Mouse (Mus musculus) kidney, postnatal 0 days (tissue): ENCODE measurements at regions not wholly inside any gene's neighbourhood (a gene's known extent, or its start where the extent isn't known, plus 50 kb on each side); places are given as distances from the start of the nearest gene placed in this dataset.

Experiments
- ATAC-seq: fragments of 200-750 bp; cut with Nextera tagmentation; replicated peaks from 2 replicates; pipeline ENCODE4 v1.8.0; 2017; ENCODE audit warnings: low read depth, moderate number of reproducible peaks, moderate TSS enrichment, moderate library complexity; ENCODE audit not compliant: low FRiP score
- DNase-seq: peaks from one replicate; pipeline ENCODE4 v3.0.0-alpha.2; 2016; ENCODE audit warnings: low spot score
- H3K27ac ChIP-seq: fragments of 300-500 bp; sonication (generic); 2 replicates; pipeline ENCODE4 v1.5.1; 2014; ENCODE audit warnings: mild to moderate bottlenecking
- H3K27me3 ChIP-seq: fragments of 300-500 bp; sonication (generic); 2 replicates; pipeline ENCODE4 v1.6.1; 2014; ENCODE audit warnings: low read length, mixed read lengths; ENCODE audit not compliant: insufficient read depth
- H3K36me3 ChIP-seq: fragments of 300-500 bp; sonication (generic); 2 replicates; pipeline ENCODE4 v1.6.1; 2014; ENCODE audit warnings: low read length, mixed read lengths; ENCODE audit not compliant: insufficient read depth
- H3K4me1 ChIP-seq: fragments of 300-500 bp; sonication (generic); replicated peaks from 2 replicates; pipeline ENCODE4 v1.6.1; 2014; ENCODE audit warnings: antibody characterized with exemption, low read length, mixed read lengths; ENCODE audit not compliant: insufficient read depth
- H3K4me2 ChIP-seq: fragments of 300-500 bp; sonication (generic); 2 replicates; pipeline ENCODE4 v1.6.1; 2014; ENCODE audit warnings: mild to moderate bottlenecking, low read length, moderate library complexity, mixed read lengths
- H3K4me3 ChIP-seq: fragments of 300-500 bp; sonication (generic); replicated peaks from 2 replicates; pipeline ENCODE4 v1.5.1; 2014; ENCODE audit warnings: low read depth, low read length
- H3K9ac ChIP-seq: fragments of 300-500 bp; sonication (generic); 2 replicates; pipeline ENCODE4 v1.6.1; 2014; ENCODE audit warnings: low read depth, low read length
- H3K9me3 ChIP-seq: fragments of 300-500 bp; sonication (generic); replicated peaks from 2 replicates; pipeline ENCODE4 v1.6.1; 2016; ENCODE audit warnings: low read length, inconsistent platforms, mixed read lengths
- CTCF ChIP-seq: IDR thresholded peaks from 2 replicates; pipeline ENCODE4 v1.5.1; 2016; ENCODE audit warnings: antibody characterized with exemption, low read depth, mild to moderate bottlenecking, moderate library complexity
- WGBS: fragments of 180-500 bp; shearing (Covaris S2); extraction: QIAGEN DNeasy Blood & Tissue Kit; methylation state at CpG from one replicate; pipeline ENCODE4 v1.1.7; 2014; 5-methylcytosine and 5-hydroxymethylcytosine counted together

DNA sequence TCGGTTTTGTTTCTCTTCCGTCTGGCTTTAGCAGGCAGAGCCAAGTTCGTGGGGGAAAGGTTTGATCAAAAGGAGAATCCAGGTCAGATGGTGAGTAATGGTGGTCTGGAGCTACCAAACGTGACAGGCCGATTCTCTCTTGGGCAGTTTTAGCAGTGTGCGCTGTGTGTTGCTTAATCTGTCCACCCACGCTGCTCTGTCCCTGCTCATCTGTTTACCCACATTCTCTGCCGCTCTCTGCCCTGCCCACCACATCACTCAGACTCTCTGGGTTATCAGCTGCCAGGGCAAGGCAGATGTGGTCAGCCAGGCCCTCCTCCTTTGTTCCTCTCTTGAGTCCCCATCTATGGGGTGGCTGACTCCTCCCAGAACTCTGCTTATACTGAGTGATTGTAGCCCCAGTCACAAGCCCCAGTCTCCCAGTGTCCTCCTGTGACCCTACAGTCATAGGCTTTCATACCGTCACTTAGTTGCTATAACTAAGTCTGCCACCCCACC lies 424.8 kb upstream of the Smim15 start:
- WGBS, result 28% methylated on average over 9 of the region's 9 CpGs
- TF ChIP-seq CTCF, result no peak
- Histone ChIP-seq H3K4me1 (no peaks in the 10 kb centered on the region), H3K9me3 (no peaks in the 10 kb centered on the region), H3K4me2 (peak overlapping the region; percentile 25; the same call in 1 of the 2 replicates), H3K27me3 (no peaks in the 10 kb centered on the region), H3K27ac (no peak overlapping the region), H3K9ac (no peak overlapping the region), H3K36me3 (no peaks in the 10 kb centered on the region), H3K4me3 (no peak overlapping the region)
- ATAC-seq (peak; percentile 65; the same call in 1 of the 2 replicates), DNase-seq (peak; percentile 40)

- H3K4me3 ChIP-seq, result no peak overlapping the region
- DNase-seq (no peak), ATAC-seq (0 out of 2 replicates have a peak, but pooled peaks have one; percentile 29)
- H3K36me3 ChIP-seq, result no peaks in the 10 kb centered on the region
- no peaks in the 10 kb centered on the region for H3K27me3 ChIP-seq
- H3K27ac ChIP-seq, result no peak overlapping the region
- no peaks in the 10 kb centered on the region for H3K4me1 ChIP-seq
- no peaks in the 10 kb centered on the region for H3K9me3 ChIP-seq
- H3K4me2 ChIP-seq, result peak overlapping the region; percentile 25; the same call in 1 of the 2 replicates
- no peak overlapping the region for H3K9ac ChIP-seq
- no peak for TF ChIP-seq CTCF
- WGBS, result 37% methylated on average over 15 of the region's 15 CpGs
These were observed 425.3 kb upstream of the Smim15 start for GRCm38 (mm10) chr13:107618796-107619429.

DNA sequence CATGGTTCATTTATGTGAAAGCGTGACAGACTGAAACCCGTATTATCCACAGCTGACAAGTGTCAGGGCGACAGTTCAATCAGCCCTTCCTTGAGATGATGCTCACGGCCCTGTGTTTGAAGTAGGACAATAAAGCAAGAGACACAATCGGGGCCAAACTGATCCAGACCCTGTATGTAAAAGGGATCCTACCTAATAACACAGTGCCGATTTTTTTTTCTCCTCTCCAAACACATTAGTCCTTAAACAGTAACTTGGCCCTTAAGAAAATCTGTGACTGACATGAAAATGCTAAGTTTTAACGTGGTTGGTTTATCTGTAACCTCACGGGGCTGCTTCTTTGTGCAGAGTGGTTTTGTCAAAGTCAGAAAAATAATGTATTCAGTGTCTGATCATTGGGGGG lies 425.9 kb upstream of the Smim15 start:
- Histone ChIP-seq H3K4me2 (no peak overlapping the region), H3K9me3 (no peaks in the 10 kb centered on the region), H3K4me1 (no peaks in the 10 kb centered on the region), H3K27ac (no peak overlapping the region), H3K4me3 (no peak overlapping the region), H3K27me3 (no peaks in the 10 kb centered on the region), H3K36me3 (no peaks in the 10 kb centered on the region), H3K9ac (no peak overlapping the region)
- WGBS, result 38% methylated on average over 8 of the region's 8 CpGs
- ATAC-seq (no peak), DNase-seq (no peak)
- TF ChIP-seq CTCF, result no peak

- no peak overlapping the region for H3K27ac ChIP-seq
- ATAC-seq (no peak), DNase-seq (no peak)
- H3K4me2 ChIP-seq, result no peak overlapping the region
- no peak for TF ChIP-seq CTCF
- no peaks in the 10 kb centered on the region for H3K27me3 ChIP-seq
- H3K4me3 ChIP-seq, result no peak overlapping the region
- no peaks in the 10 kb centered on the region for H3K4me1 ChIP-seq
- H3K36me3 ChIP-seq, result no peaks in the 10 kb centered on the region
- no peaks in the 10 kb centered on the region for H3K9me3 ChIP-seq
- H3K9ac ChIP-seq, result no peak overlapping the region
- 65% methylated on average over 2 of the region's 2 CpGs for WGBS
These were observed 426.7 kb upstream of the Smim15 start for GRCm38 (mm10) chr13:107617582-107617981.

DNA sequence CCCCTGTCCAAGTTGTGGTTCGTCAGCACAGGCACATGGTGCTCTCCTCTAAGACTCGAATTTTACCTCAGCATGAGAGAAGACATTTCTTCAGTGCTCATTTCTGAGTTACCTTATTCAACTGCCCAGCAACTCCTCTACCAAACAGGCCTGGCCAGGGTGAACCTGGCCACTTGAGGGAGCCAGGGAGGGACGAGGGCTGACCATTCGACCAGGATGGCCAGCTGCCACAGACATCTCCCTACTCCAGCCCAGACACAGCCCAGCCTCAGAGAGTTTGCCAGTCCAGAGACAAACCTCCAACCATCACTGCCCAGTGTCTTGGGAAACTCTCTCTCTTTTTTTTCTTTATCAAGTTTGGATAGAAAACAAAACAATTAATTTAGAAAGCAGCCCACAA lies 427.5 kb upstream of the Smim15 start:
- WGBS, result 76% methylated on average over 4 of the region's 4 CpGs
- TF ChIP-seq CTCF, result peak; percentile 39; the same call in 1 of the 2 replicates
- Histone ChIP-seq H3K9ac (no peak overlapping the region), H3K4me3 (no peak overlapping the region), H3K27ac (no peak overlapping the region), H3K4me2 (no peak overlapping the region), H3K27me3 (no peaks in the 10 kb centered on the region), H3K36me3 (no peaks in the 10 kb centered on the region), H3K9me3 (no peaks in the 10 kb centered on the region), H3K4me1 (no peaks in the 10 kb centered on the region)
- DNase-seq, result no peak
- ATAC-seq, result no peak

DNA sequence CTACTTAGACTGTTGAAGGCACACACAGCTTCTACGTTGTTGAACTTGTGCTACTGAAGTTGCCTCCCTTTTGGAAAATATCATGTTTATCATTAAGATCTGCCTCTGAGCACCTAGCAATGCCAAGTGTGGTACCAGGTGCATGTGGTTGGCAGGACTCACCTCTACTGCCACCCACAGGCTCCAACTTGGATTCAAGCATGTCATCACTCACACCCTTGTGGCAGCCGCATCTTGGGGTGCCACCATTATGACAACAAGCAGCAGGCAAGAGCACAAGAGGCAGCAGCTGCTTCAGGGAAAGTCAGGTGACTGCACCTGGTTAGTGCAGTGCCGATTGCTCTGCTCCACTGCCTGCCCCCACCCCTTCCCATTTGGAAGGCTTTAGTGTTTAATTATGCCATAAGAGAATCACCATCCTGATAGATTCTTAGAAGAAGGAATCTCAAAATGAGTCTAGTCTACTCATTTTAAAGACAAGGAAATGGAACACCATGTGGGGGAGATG lies 435.2 kb upstream of the Smim15 start:
- H3K36me3 ChIP-seq, result no peaks in the 10 kb centered on the region
- H3K4me3 ChIP-seq, result no peak overlapping the region
- no peak overlapping the region for H3K4me2 ChIP-seq
- ATAC-seq, result no peak
- no peaks in the 10 kb centered on the region for H3K9me3 ChIP-seq
- 68% methylated on average over 3 of the region's 3 CpGs for WGBS
- no peak overlapping the region for H3K9ac ChIP-seq
- no peak overlapping the region for H3K27ac ChIP-seq
- H3K27me3 ChIP-seq, result no peaks in the 10 kb centered on the region
- H3K4me1 ChIP-seq, result no peaks in the 10 kb centered on the region
- peak; percentile 29; the same call in 1 of the 2 replicates for TF ChIP-seq CTCF
- DNase-seq, result no peak
